Mouse (Mus musculus): ENCODE measurements around the gene Tuba1b.

DNA sequence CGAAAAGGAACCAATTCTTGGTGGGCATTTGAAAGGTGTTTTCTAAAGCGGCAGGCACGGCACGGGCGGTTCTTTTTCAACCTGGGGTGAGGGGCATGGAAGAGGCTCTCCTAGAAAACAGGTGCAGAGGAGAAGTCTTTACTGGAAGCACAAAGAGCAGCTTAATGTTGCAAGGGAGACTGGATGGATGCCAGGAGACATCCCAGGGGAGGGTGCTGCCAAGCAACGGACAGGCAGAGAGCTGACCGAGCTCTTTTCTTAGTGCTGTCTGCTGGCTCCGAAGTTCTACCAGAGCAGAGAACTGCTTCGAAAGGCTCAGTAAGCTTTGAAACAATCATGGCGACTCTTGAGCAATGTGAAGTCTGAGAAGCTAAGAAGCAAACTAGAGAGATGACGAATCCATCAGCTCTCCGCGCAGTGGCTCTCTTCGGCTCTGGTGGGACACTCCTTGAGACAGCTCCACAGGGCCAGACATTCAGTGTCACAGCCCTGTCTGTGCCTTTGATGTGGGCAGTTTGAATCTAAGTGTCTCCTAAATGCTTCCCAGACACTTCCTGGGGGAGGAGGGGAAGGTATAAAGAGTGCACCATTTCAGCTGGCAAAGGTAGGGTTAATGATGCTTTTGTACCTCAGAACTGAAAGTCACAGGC, 43.5 kb upstream of the Tuba1b start:
- no peak for TF ChIP-seq GATA1 (IDR thresholded peaks at IDR 0.05; ENCODE audit: borderline replicate concordance, low read length)
- TF ChIP-seq FLI1 (IDR thresholded peaks at IDR 0.05; ENCODE audit: low read length) = no peak
